Mouse (Mus musculus): Measurements from ENCODE around the gene Bace1.

Bace1 gene

DNA sequence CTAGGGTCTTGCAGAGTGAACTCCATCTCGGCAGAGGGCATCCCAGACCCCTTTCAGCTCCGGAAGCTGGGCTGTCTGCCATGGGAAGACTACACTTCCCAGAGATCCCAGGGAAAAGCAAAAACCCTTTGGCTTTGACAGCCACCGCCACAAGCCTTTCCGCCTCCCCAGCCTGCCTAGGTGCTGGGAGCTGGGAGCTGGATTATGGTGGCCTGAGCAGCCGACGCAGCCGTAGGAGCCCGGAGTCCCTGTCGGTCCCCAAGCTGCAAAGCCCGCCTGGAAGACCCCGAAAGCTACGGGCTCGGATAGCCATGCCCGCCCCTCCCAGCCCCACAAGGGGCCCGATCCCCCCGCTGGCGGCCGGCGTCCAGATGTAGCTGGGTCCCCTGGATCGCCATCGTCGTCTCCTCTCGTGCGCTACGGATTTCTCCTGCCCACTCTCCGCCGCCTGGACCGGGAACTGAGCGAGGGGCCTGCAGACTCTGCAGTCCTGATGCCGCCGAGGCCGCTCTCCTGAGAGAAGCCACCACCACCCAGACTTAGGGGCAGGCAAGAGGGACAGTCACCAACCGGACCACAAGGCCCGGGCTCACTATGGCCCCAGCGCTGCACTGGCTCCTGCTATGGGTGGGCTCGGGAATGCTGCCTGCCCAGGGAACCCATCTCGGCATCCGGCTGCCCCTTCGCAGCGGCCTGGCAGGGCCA, at the start of gene Bace1:
Bace1 (plus strand) TSS at position 147 of the 705 bp plus-strand sequence.
- peak; percentile 29 for DNase-seq (ENCODE audit: low spot score)

- DNase-seq (ENCODE audit: low spot score) = no peak
These were observed 46.8 kb upstream of the Bace1 start for GRCm38 (mm10) chr9:45791456-45792142.

DNA sequence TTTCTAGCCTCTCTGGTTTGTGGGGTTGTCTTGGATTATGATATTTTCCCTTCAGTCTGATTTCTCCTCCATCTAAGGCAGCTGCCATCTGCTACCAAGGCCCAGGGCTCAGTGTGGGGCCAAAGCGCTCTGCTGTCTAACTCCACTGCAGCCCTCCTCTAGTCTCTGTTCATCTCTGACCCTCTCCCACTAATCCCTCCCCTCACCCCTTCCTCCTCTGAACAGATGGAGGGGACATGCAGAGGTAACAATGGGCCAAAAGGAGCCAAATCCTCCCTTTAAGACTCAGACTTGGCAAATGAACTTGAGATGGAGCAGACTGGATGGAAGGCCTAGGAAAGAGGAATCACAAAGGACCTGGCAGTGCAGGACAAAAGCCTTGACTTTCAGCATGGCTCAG, 46.1 kb upstream of the Bace1 start:
- DNase-seq (ENCODE audit: low spot score) = no peak

DNA sequence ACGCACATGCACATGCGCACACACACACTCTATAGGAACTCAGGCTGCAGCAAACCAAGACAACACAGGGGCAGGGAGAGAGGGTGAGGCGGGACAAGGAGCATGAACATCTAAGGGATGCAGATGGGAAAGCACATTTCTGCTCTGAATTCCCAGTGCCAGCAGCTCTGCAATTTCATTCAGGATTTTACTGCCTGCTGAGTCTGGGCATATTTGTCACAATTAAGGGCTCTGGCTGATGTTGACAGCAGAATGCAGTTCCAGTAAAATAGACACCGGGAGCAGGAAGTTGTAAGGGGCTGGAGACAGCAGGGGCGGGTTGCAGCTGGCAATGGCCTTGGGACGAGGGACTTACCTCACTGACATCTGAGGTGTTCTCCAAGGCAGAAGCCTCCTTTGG, 44.7 kb upstream of the Bace1 start:
- DNase-seq (ENCODE audit: low spot score) = no peak

DNA sequence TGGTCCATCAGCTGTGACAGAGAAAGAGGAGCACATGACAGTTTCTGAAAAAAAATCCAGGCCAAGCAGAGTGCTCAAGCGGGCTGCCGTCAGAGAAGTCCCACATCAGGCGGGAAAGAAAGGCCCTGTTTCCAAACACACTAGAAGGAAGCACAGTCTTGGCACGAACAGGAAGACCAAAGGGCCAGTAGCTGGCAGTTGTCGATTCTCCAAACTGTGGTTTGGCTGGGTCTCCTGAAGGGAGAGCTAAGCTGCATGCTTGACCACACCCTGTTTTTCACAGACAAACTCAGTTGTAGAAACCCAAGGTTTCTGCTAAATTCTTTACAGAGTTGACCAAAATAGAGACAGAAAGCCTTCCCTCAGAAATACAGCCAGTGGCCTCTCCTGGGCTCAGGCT, 42.7 kb upstream of the Bace1 start:
- no peak for DNase-seq (ENCODE audit: low spot score)

- no peak for DNase-seq (ENCODE audit: low spot score)
These were observed 41.1 kb upstream of the Bace1 start for GRCm38 (mm10) chr9:45797271-45797670.

DNA sequence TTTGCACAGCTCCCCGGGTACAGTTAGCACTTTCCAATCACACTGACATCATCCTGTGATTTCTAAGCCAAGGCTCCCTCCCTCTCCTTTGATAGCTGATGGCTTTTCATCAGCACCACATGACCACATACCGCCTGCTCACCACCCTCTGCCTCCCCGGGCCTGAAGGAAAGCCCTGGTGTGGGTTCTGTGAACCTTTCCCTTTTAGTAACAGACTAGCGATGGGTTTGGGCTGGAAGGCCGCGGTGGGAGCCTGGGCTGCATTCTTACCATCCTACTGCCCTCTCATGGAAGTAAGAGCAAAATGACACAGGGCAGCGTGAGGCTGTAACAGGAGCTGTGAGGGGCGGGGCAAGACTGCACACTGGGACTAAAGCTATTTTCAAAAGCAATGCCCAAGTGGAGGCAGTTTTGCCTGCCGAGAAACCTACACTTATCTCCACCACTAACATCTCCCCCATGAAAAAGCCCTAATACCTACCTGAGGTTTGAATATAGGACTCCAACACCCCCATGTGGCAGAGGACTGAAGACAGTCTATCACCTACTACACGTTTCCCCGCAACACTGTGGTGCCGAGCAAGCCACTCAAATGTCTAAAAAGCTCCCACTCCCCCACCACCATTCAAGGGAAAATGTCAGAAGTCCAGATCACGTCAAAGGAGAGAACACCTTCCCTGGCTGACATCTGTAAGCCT, 39.8 kb upstream of the Bace1 start:
- DNase-seq (ENCODE audit: low spot score) = no peak

GRCm38 (mm10) chr9:45799402-45799801, 39.0 kb upstream of the Bace1 start:
- no peak for DNase-seq (ENCODE audit: low spot score)

DNA sequence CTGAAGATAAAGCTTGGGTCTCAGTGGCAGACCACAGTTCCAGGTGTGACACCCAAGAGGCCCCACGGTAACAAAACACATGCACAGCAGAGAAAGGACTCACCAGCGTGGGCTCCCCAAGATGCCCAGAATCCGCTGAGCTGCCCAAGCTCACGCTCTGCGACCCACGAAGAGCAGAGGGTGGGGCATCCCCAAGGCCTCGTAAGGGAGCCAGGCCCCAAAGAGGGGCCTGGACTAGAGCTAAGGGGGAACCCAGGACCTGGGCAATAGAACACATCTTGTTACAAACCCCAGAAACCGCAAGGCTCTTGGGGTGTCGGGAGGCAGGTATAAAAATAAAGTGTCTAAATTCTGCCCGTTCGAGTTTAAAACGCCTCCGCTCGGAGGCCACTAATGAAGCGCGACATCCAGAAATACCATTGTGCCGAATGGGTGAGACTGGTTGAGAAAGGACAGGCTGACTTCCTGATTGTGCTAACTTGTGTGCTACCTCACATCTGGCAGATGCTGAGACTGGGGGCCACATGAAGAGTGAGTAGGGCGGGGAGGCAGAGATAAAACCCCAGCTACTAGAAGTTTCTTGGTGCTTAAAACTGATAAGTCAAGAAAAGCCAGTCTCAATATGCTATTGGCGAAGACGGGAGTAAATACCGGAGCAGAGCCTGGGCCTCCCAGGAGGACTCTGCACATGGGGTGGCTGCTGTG, 35.2 kb upstream of the Bace1 start:
- no peak for DNase-seq (ENCODE audit: low spot score)

GRCm38 (mm10) chr9:45806847-45807246, 31.5 kb upstream of the Bace1 start:
- no peak for DNase-seq (ENCODE audit: low spot score)

DNA sequence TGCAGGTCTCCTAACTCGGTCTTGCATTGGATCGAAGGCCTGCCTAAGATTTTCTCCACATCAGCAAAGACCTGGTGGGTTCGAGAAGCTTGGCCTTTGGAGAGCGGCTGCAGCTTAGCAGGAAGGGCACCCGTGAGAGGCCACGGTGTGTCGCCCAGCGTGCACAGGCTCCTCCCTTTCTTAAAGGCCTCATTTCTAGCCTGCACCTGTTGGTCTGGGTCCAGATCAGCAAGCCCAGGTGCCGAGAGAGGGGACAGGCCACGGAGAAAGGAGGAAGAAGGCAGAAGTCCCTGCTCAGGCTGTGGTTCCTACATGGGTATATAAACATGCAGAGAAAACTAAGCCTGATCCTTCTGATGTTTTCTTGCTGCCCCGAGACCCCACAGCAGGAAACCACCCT, 31.0 kb upstream of the Bace1 start:
- no peak for DNase-seq (ENCODE audit: low spot score)

- no peak for DNase-seq (ENCODE audit: low spot score)
These were observed 30.6 kb upstream of the Bace1 start for GRCm38 (mm10) chr9:45807761-45808160.

DNA sequence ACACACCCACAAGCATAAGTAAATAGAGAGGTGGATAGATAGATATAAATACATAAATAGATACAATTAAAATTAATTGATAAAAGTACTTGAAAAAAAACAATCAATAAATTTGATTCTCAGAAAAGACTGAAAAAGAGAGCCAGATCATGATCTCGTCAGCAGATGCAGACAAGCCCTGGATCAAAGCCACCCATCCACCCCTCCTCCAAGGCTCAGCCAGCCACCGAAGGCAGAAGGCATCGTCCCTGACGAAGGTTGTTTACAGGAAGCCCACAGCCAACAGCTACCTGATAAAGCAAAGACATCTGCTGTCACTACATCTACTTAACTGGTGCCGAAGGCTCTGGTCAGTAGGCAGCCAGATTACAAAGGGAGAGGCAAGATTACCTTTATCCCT, 26.4 kb upstream of the Bace1 start:
- DNase-seq (ENCODE audit: low spot score) = no peak

GRCm38 (mm10) chr9:45815113-45815512, 23.3 kb upstream of the Bace1 start:
- DNase-seq (ENCODE audit: low spot score) = no peak

DNA sequence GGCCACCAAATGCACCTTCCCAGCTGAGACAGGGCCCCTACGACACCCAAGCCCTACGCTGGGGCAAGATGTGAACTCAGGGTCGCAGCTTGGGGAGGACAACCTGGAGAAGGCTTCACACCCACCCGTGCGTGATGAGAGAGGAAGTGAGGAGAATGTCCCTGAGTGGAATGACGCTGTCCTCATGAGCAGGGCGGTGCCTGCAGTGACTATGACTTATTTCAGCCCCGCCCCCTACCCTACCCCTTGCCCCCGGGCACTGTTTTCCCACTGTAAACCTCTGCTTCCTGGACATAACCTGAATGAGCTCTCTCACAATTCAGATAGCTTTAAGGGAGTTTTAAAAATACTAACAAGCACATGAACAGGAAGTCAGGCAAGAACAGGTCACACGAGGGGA, 22.9 kb upstream of the Bace1 start:
- DNase-seq (ENCODE audit: low spot score) = no peak

- no peak for DNase-seq (ENCODE audit: low spot score)
These were observed 19.9 kb upstream of the Bace1 start for GRCm38 (mm10) chr9:45818406-45819011.

DNA sequence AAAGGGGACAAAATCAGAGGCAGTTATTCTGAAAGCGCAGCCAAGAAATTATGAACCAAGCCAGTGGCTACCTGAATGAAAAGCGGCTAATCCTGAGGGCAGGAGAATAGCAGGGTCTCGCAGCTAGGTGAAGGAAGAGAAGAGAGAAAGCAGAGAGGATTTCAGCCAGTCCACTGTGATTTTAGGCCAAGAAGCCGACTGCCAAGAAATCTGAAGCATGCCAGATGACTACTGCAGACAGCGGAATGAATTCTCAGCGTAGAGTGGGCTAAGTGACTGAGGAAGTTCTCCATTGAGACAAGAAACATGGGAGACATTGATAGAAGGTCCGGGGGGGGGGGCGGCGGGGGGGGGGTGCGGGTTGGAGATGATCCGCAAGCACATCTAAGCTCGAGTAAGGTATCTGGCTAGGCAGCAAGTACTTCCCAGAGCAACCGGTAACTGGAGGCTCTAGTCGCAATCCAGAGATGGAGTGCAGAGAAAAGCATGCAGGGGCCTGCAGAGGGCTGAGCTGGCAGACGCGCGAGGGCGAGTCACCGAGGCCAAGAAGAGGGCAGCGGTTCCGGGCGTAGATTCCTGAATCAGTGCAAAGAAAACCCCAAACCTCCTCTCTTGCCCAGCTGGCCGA, 10.6 kb upstream of the Bace1 start:
- no peak for DNase-seq (ENCODE audit: low spot score)

- peak; percentile 37 for DNase-seq (ENCODE audit: low spot score)
These were observed 10.0 kb upstream of the Bace1 start, which contains the start of gene Cep164 for GRCm38 (mm10) chr9:45828291-45828963. Cep164 (minus strand) TSS chr9:45828691.

- DNase-seq (ENCODE audit: low spot score) = no peak
These were observed 9.3 kb upstream of the Bace1 start for GRCm38 (mm10) chr9:45829107-45829506.

DNA sequence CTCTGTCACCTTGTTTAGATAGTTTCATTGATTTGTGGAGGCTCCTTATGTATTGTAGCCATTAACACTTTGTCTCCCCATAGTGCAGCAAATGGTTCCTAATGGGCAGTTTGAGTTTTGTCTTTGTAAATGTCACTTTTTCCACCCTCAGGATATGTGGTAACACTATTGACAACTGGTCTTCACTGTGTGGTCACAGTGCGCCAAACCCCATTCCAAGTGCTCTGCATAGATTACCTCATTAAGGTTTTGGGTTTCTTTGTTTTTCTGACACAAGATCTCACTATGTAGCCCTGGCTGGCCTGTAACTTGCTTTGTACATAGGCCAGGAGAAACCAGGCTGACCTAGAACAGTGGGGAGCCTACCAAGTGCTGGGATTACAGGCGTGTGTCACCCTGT, 5.5 kb upstream of the Bace1 start:
- no peak for DNase-seq (ENCODE audit: low spot score)

DNA sequence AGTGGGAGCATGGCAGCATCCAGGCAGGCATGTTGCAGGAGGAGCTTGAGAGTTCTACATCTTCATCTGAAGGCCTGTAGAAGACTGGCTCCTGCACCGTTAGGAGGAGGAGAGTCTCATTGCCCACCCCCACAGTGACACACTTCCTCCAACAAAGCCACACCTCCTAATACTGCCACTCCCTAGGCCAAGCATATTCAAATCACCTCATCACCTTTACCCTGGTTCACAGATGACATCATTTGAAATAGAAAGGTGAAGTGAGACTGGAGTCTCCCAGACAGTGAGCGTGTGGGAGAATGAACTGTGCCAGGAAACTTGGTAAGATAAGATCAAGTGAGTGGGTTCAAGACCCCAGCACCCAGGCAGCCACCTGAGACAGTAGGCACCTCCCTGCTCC, 4.9 kb upstream of the Bace1 start:
- DNase-seq (ENCODE audit: low spot score) = no peak

Data from urinary bladder, postnatal 10 days (tissue).